Mouse (Mus musculus) heart, adult 9 months (tissue): ENCODE data around the gene Zbtb22.
"Not testable (repeated sequence)": the region's sequence is repeated elsewhere in the genome, so short reads cannot be mapped to it uniquely, and the experiment has no call there.

Source experiments
- DNase-seq, 2 experiments: peaks; one replicate each; pipeline ENCODE4 v3.0.0; 2022; ENCODE audit warnings: low spot score in 2 of 2

Gene Zbtb22

GRCm38 (mm10) chr17:33903911-33904651 is 11.6 kb upstream of the Zbtb22 start:
- not testable (repeated sequence) for DNase-seq

- not testable (repeated sequence) for DNase-seq
These were observed 10.9 kb upstream of the Zbtb22 start, which contains the start of gene Platr17 for GRCm38 (mm10) chr17:33904835-33905234. Gene Platr17 (plus strand): TSS chr17:33905135.

GRCm38 (mm10) chr17:33908331-33909076 is 7.2 kb upstream of the Zbtb22 start:
- peak; percentile 29 to 33 for DNase-seq

GRCm38 (mm10) chr17:33909077-33909868 is 6.4 kb upstream of the Zbtb22 start, which contains the start of gene Daxx:
Gene Daxx (plus strand): TSS chr17:33909414.
- DNase-seq = peak; percentile 98 to 99

GRCm38 (mm10) chr17:33909869-33910250 is 5.8 kb upstream of the Zbtb22 start:
- DNase-seq = peak; percentile 44 to 63

GRCm38 (mm10) chr17:33910346-33911051 is 5.2 kb upstream of the Zbtb22 start:
- no peak for DNase-seq

- DNase-seq = no peak
These were observed 4.5 kb upstream of the Zbtb22 start for GRCm38 (mm10) chr17:33911052-33911812.

- DNase-seq = no peak
These were observed 3.8 kb upstream of the Zbtb22 start for GRCm38 (mm10) chr17:33911813-33912414.

GRCm38 (mm10) chr17:33913264-33913663 is 2.4 kb upstream of the Zbtb22 start:
- no peak for DNase-seq

- no peak for DNase-seq
These were observed 1.8 kb upstream of the Zbtb22 start for GRCm38 (mm10) chr17:33913905-33914304.

- no peak for DNase-seq
These were observed 724 bp upstream of the Zbtb22 start for GRCm38 (mm10) chr17:33914969-33915391.

GRCm38 (mm10) chr17:33916294-33916693 is 590 bp downstream of the Zbtb22 start:
- peak; percentile 47 to 63 for DNase-seq

GRCm38 (mm10) chr17:33916847-33917655 is 1.3 kb downstream of the Zbtb22 start:
- DNase-seq = no peak

GRCm38 (mm10) chr17:33917656-33918292 is 2.1 kb downstream of the Zbtb22 start:
- DNase-seq = no peak

- DNase-seq = peak; percentile 44 to 62
These were observed 2.8 kb downstream of the Zbtb22 start for GRCm38 (mm10) chr17:33918293-33919203.

GRCm38 (mm10) chr17:33919351-33920281 is 3.9 kb downstream of the Zbtb22 start:
- DNase-seq = peak; percentile 89 to 90
